Mouse (Mus musculus): ENCODE results near the gene Reep3. TPM values are rescaled to one million over a fixed set of nuclear protein-coding genes. Genes with fewer than 3 reads are reported as not detected.

Gene Reep3
- total and polyA plus RNA-seq, 3 experiments = 21.8 to 23.3 (median 23.2) TPM

DNA sequence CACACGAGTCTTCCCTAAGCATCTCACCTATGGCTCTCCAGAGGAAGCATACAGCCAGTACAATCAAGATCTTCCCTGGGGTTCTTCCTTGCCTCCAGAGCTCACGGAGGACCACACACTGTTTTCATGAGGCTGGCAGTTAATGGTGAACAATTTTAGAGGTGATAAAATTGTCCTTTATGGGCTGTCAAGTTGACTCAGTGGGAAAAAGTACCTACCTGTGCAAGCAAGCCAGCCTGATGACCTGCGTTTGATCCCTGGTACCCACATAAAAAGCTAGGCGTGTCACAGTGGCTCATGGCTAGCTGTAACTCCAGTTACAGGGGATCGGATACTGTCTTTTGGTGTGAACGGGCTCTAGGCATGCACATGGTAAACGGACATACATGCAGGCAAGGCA, 10.8 kb downstream of the Reep3 start:
- H3K4me2 ChIP-seq (ENCODE audit: insufficient read depth, low read depth, poor library complexity, severe bottlenecking) = no peak overlapping the region
- H3K27ac ChIP-seq (ENCODE audit: insufficient read depth, low read depth) = no peak overlapping the region
- in situ Hi-C loops (cut with MboI; ENCODE audit: low pct_ligation_motif_present, low pct_unique_long_range_greater_than_20kb, low sequenced_read_pairs) = loop anchor here (25.0 kb wide), 1 partner anchor 174 kb away; no protein-coding TSS in a partner anchor
- peaks cover 10 to 18% of the 10 kb centered on the region in 2 experiments; a peak in 3 of 4 replicates for H3K4me1 ChIP-seq (ENCODE audit: control insufficient read depth in 1 of 2, insufficient read depth in 2 of 2)
- dilution Hi-C loops (cut with MboI; ENCODE audit: extremely low pct_ligation_motif_present, extremely low pct_unique_long_range_greater_than_20kb, low sequenced_read_pairs) = no loop called here
- no peak overlapping the region for H3K4me3 ChIP-seq (replicated peaks in 1 of 3; ENCODE audit: low read depth in 2 of 3, low read length in 2 of 3, poor library complexity in 1 of 3)
- H3K9me3 ChIP-seq (replicated peaks; ENCODE audit: low read length) = peaks cover 6% of the 10 kb centered on the region
- peaks cover 62% of the 10 kb centered on the region for H3K79me2 ChIP-seq (replicated peaks; ENCODE audit: control insufficient read depth, extremely low read depth, insufficient read depth, poor library complexity, severe bottlenecking)
- TF ChIP-seq ZMIZ1 (IDR thresholded peaks at IDR 0.05; ENCODE audit: low read depth, low read length) (no peak), RAD21 (IDR thresholded peaks at IDR 0.05; ENCODE audit: low read depth, low read length) (no peak), MYC (IDR thresholded peaks at IDR 0.05; ENCODE audit: low read depth, low read length) (no peak), NELFE (IDR thresholded peaks at IDR 0.05; ENCODE audit: low read depth, low read length) (no peak), TBP (conservative IDR thresholded peaks at IDR 0.05; ENCODE audit: low read depth, low read length) (no peak), PAX5 (IDR thresholded peaks at IDR 0.05; ENCODE audit: low read length) (no peak), RCOR1 (conservative IDR thresholded peaks at IDR 0.05; ENCODE audit: low read depth, low read length) (no peak)
- H3K27me3 ChIP-seq (replicated peaks) = no peaks in the 10 kb centered on the region
- no peak overlapping the region for H3K9ac ChIP-seq (ENCODE audit: insufficient read depth, low read depth)
- peaks cover 11 to 46% of the 10 kb centered on the region in 2 experiments for H3K36me3 ChIP-seq (replicated peaks in 1 of 2; ENCODE audit: control insufficient read depth in 1 of 2, insufficient read depth in 1 of 2, low read length in 1 of 2)
- DNase-seq (ENCODE audit: extremely low read depth) = no peak

DNA sequence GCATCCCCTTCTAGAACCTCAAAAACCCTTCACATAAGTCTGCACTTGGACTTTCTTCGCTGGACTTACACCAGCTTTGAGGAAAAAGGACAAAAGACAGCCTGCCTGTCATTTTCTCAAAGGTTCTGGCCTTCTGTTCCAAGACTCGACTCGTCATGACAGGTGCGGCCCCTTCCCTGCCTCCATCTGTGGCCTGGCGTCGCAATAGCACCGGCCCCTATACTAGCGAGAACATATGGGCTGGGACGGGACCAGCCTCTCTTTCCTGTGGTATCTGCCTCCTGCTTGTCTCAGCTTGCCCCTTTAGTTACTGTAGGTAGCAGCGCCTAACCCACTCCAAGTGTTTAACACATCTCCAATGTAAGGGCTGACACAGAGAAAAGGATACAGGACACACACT, 11.6 kb downstream of the Reep3 start:
- DNase-seq (ENCODE audit: extremely low read depth) = no peak
- Histone ChIP-seq H3K4me2 (ENCODE audit: insufficient read depth, low read depth, poor library complexity, severe bottlenecking) (no peak overlapping the region), H3K9ac (ENCODE audit: insufficient read depth, low read depth) (no peak overlapping the region), H3K79me2 (replicated peaks; ENCODE audit: control insufficient read depth, extremely low read depth, insufficient read depth, poor library complexity, severe bottlenecking) (peaks cover 65% of the 10 kb centered on the region), H3K4me3 (replicated peaks in 1 of 3; ENCODE audit: low read depth in 2 of 3, low read length in 2 of 3, poor library complexity in 1 of 3) (no peak overlapping the region), H3K9me3 (replicated peaks; ENCODE audit: low read length) (peaks cover 6% of the 10 kb centered on the region), H3K27ac (ENCODE audit: insufficient read depth, low read depth) (no peak overlapping the region), H3K27me3 (replicated peaks) (no peaks in the 10 kb centered on the region), H3K36me3 (replicated peaks in 1 of 2; ENCODE audit: control insufficient read depth in 1 of 2, insufficient read depth in 1 of 2, low read length in 1 of 2) (peaks cover 9 to 41% of the 10 kb centered on the region in 2 experiments), H3K4me1 (ENCODE audit: control insufficient read depth in 1 of 2, insufficient read depth in 2 of 2) (peaks cover 12 to 22% of the 10 kb centered on the region in 2 experiments; a peak in 3 of 4 replicates)
- dilution Hi-C loops (cut with MboI; ENCODE audit: extremely low pct_ligation_motif_present, extremely low pct_unique_long_range_greater_than_20kb, low sequenced_read_pairs) = no loop called here
- in situ Hi-C loops (cut with MboI; ENCODE audit: low pct_ligation_motif_present, low pct_unique_long_range_greater_than_20kb, low sequenced_read_pairs) = loop anchor here (25.0 kb wide), 1 partner anchor 173 kb away; no protein-coding TSS in a partner anchor
- TF ChIP-seq CHD1 (IDR thresholded peaks at IDR 0.05; ENCODE audit: low read depth, low read length) (no peak), MEF2A (IDR thresholded peaks at IDR 0.05; ENCODE audit: borderline replicate concordance, low read depth, low read length) (no peak), MXI1 (IDR thresholded peaks at IDR 0.05; ENCODE audit: low read depth, low read length) (no peak), SMC3 (IDR thresholded peaks at IDR 0.05; ENCODE audit: low read depth, low read length) (no peak), ZNF384 (IDR thresholded peaks at IDR 0.05; ENCODE audit: low read depth, low read length) (no peak), TBP (conservative IDR thresholded peaks at IDR 0.05; ENCODE audit: low read depth, low read length) (no peak), RCOR1 (conservative IDR thresholded peaks at IDR 0.05; ENCODE audit: low read depth, low read length) (no peak), GABPA (IDR thresholded peaks at IDR 0.05; ENCODE audit: insufficient replicate concordance, low read depth, low read length) (no peak), POLR2A (IDR thresholded peaks at IDR 0.05; ENCODE audit: low read depth, low read length) (no peak), KAT2A (IDR thresholded peaks at IDR 0.05; ENCODE audit: insufficient replicate concordance, low read length) (no peak), USF1 (IDR thresholded peaks at IDR 0.05; ENCODE audit: low read depth, low read length) (no peak), EP300 (IDR thresholded peaks at IDR 0.05; ENCODE audit: low read length) (no peak), MAX (IDR thresholded peaks at IDR 0.05; ENCODE audit: low read length) (no peak), IRF4 (IDR thresholded peaks at IDR 0.05; ENCODE audit: low read depth, low read length) (no peak), BHLHE40 (IDR thresholded peaks at IDR 0.05; ENCODE audit: low read depth, low read length) (no peak), MAZ (IDR thresholded peaks at IDR 0.05; ENCODE audit: low read depth, low read length) (no peak), TCF12 (IDR thresholded peaks at IDR 0.05; ENCODE audit: low read depth, low read length) (no peak), PAX5 (IDR thresholded peaks at IDR 0.05; ENCODE audit: low read length) (no peak)

Measured in CH12.LX (cell line).